ENCODE assay signal across 26 mouse cellular contexts in the genomic region with DNA sequence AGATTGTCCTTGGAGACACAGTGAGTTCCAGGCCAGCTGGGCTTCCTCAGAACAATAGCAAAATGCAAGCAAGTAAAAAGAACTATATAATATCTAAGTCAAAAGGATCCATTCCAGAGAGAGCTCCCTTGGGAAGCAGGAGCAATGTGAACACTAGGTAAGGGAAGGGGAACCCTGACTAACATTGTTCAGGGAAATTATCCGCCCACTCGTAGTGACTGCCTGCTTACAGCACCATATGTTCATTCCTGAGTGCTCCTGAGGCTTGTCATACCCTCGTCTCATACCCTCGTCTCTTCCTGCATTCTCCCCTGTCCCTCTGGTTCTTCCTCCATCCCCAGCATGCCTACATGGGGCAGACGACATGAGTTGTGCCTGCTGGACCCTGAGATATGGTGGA. TPM values are rescaled to one million over a fixed set of nuclear protein-coding genes. Genes with fewer than 3 reads are reported as not detected.
A peak's percentile ranks its signal among the peaks of the same experiment; 100 is the strongest.
DNase-seq lines count a peak whose midpoint lies in the region; TF ChIP-seq lines count a peak whose summit lies in the region.
"Had no signal": no experiment of that assay in that cellular context is flagged by ENCODE, and none has a peak within 500 bp of the region (broad histone marks: within the 10 kb centered on the region; RNA-seq: fewer than 3 reads in every experiment).

No protein-coding gene starts in this region.

- TF ChIP-seq POLR2A in myocyte (IDR thresholded peaks at IDR 0.05; ENCODE audit: insufficient read length, low read depth): no peak

- DNase-seq in right cerebral cortex, adult 18-20 months: peak; percentile 29
- no peak for DNase-seq in right cerebral cortex, postnatal 10 days (ENCODE audit: low spot score in 2 of 2)
- peak; percentile 67 for DNase-seq in 3T3-L1 (ENCODE audit: low read depth, low spot score)
- DNase-seq in brain, adult 2 months (ENCODE audit: low read depth, low spot score): peak; percentile 70
- DNase-seq in ovary, postnatal 36 days (ENCODE audit: low spot score): no peak
- no peak for DNase-seq in ovary, adult 18-20 months (ENCODE audit: low spot score)
- no peak for DNase-seq in thymus, postnatal 14 days
- DNase-seq: adrenal gland, adult 8-10 months; adrenal gland, postnatal 14 days; adrenal gland, postnatal 36 days; B cell, adult 2 months; cerebellum, adult 11 months; cerebellum, adult 18-20 months; cerebellum, adult 8-10 months; cerebellum, adult 9-11 months; cerebellum, postnatal 14 days; cerebellum, postnatal 36 days; embryo, embryonic 11 days had no signal

- H3K4me2 ChIP-seq in myocyte (ENCODE audit: low read depth): peak overlapping the region; percentile 1
- H3K4me2 ChIP-seq: embryonic facial prominence, embryonic 13.5 days; embryonic facial prominence, embryonic 15.5 days; forebrain, embryonic 12.5 days had no signal

- no peaks in the 10 kb centered on the region for H3K79me2 ChIP-seq in myocyte (ENCODE audit: control insufficient read depth, insufficient read depth)

- H3ac ChIP-seq in myocyte (ENCODE audit: control insufficient read depth, insufficient read length): no peak overlapping the region

- no peak overlapping the region for H3K4me3 ChIP-seq in myocyte
- H3K4me3 ChIP-seq: embryonic facial prominence, embryonic 13.5 days; embryonic facial prominence, embryonic 15.5 days; erythroblast, embryonic 14.5 days; forebrain, embryonic 10.5 days; forebrain, embryonic 12.5 days had no signal

- H3K27me3 ChIP-seq in myocyte (ENCODE audit: control insufficient read depth, insufficient read depth, insufficient read length): no peaks in the 10 kb centered on the region
- H3K27me3 ChIP-seq: embryonic facial prominence, embryonic 13.5 days; forebrain, embryonic 12.5 days; Patski had no signal

- H3K36me3 ChIP-seq in myocyte (ENCODE audit: control insufficient read depth, insufficient read depth): no peaks in the 10 kb centered on the region
- H3K36me3 ChIP-seq: embryonic facial prominence, embryonic 13.5 days; embryonic facial prominence, embryonic 15.5 days; forebrain, embryonic 10.5 days; forebrain, embryonic 12.5 days; G1E had no signal

TF ChIP-seq in myocyte, 11 proteins besides CTCF, POLR2A, EP300 and RAD21:
- TF ChIP-seq CEBPB (IDR thresholded peaks at IDR 0.05; ENCODE audit: insufficient read depth, poor library complexity, severe bottlenecking): no peak
- peak in 2 of 3 experiments; percentile 10 to 41 for TF ChIP-seq MYOD1 (IDR thresholded peaks at IDR 0.05; ENCODE audit: control insufficient read depth in 1 of 3, insufficient read length in 2 of 3, low read depth in 2 of 3)
- TF ChIP-seq E2F4 (IDR thresholded peaks at IDR 0.05; ENCODE audit: insufficient read depth): no peak

RNA-seq across cellular contexts. Expression of a gene that starts 37.7 kb away (rescaled TPM):
- 930 TPM for polyA plus RNA-seq in myocyte (2012; fragmentation: generic; extraction: Trizol)
- polyA plus RNA-seq: G1E had no signal

Comparison
In these comparisons a context has a peak if more than half of its experiments do, and no peak if none do; other contexts are left out.
1. DNase-seq: peak in right cerebral cortex, adult 18-20 months (single experiment), 3T3-L1 (single experiment) and brain, adult 2 months (single experiment); none in right cerebral cortex, postnatal 10 days (0 of 2), ovary, postnatal 36 days (single experiment), ovary, adult 18-20 months (single experiment) and thymus, postnatal 14 days (single experiment).